Mouse (Mus musculus): Measurements from ENCODE around the gene Ell.

Ell gene

DNA sequence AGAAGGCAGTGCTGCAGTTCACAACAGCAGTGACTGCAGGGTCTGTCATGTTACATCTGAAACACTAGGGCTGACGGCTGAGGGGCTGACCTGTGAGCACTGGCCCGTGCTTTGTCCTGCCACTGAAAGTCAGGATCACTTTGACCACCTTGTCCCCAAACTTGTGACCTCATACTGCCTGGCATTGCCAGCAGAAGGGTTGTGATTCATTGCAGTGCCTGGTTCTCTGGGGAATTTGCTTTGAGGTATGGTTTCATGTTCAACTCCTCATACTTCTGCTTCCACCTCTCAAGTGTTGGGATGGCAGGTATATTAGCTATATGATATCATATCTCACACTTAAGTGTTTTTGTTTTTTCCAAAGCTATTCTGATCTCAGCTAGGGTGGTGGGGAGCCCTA, 3.6 kb upstream of the Ell start:
- no peak for DNase-seq (ENCODE audit: low spot score in 2 of 2)

GRCm38 (mm10) chr8:70538024-70538579, 1.2 kb upstream of the Ell start:
- DNase-seq (ENCODE audit: low spot score in 2 of 2) = peak in 1 of 2 experiments; percentile 37

DNA sequence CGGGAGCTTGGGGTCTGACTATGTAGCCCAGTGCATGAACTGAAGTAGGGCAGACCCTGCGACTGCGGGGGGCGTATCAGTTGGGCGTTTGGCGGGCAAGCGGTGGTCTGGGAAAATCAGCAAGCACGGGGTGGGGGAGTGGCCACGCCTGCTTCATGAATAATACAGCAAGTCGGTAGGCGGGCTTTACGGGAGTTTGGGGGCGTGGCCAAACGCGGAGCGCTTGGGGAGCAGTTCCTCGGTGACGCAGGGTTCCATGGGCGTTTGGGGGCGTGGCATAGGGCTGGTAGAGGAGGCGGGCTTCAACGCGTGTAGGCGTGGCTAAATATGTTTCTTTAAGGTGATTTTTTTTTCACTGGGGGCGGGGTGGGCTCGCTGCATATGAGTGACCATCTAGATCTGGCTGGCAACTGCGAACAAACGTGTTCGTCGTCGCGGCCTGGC, 602 bp upstream of the Ell start:
- peak; percentile 99 to 100 for DNase-seq (ENCODE audit: low spot score in 2 of 2)

- no peak for DNase-seq (ENCODE audit: low spot score in 2 of 2)
These were observed 803 bp downstream of the Ell start for GRCm38 (mm10) chr8:70540013-70540506.

GRCm38 (mm10) chr8:70540507-70541071, 1.3 kb downstream of the Ell start:
- DNase-seq (ENCODE audit: low spot score in 2 of 2) = no peak

- no peak for DNase-seq (ENCODE audit: low spot score in 2 of 2)
These were observed 1.8 kb downstream of the Ell start for GRCm38 (mm10) chr8:70541081-70541480.

DNA sequence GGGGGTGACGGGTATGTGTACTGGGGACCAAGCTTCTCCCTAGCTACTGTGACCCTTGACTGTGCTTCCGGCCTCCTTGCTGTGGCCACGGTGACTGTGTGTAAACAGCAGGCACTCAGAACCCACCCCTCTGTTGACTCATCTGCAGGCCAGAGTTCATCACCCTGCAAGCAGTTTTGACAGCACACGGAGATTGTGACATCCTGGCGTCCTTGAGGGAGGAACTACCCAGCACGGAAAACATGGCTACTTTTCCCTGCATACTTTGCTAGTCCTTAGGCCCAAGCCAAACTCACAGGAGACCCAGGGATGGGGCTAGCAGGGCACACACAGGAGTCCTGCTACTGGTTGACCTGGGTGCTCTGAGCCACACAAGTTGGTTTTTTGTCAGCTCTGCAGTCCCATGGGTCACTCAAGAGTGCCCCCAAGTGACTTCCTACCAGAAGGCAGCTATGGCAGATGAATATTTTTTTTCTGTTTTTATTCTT, 5.0 kb downstream of the Ell start:
- DNase-seq (ENCODE audit: low spot score in 2 of 2) = no peak

DNA sequence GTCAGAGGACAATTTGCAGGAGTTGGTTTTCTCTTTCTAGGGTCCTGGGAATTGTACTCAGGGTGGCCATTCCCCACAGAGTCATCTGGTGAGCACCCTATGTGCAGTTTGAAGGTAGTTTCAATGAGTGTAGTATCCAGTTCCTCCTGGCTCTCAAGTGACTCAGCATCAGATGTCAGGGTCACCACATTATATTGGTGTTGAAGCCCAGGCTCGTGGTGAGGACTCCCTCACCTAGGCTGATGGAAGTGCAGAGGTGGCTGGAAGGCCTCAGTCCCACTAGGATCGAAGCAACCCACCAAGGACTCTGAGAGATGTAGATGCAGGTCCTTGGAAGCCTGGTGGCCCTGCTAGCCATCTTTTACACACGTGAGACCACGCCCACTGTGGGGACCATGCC, 7.2 kb downstream of the Ell start:
- no peak for DNase-seq (ENCODE audit: low spot score in 2 of 2)

- DNase-seq (ENCODE audit: low spot score in 2 of 2) = no peak
These were observed 8.5 kb downstream of the Ell start for GRCm38 (mm10) chr8:70547762-70548161.

DNA sequence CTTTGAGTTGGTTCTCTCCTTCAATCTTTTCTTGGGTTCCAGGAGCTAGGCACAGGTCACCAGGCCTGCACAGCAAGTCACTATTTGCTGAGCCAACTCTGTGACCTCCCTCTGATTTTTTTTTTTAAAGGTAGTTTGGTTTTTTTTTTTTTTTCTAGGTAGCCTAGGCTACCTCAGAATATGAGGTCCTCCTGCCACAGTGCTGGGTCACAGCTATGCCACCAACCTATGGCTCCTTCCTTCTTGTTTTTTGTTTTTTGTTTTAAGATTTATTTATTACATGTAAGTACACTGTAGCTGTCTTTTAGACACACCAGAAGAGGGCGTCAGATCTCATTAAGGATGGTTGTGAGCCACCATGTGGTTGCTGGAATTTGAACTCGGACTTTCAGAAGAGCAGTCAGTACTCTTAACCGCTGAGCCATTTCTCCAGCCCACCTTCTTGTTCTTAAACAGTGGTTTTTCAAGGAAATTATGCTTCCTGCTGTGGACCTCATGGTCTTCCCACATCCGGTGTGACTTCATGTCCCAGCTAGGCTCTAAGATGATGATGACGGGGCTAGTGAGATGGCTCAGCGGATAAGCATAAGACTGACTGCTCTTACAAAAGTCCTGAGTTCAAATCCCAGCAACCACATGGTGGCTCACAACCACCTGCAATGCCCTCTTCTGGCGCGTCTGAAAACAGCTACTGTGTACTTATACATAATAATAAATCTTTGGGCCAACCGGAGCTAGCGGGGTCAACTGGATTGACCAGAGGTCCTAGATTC, 10.3 kb downstream of the Ell start:
- no peak for DNase-seq (ENCODE audit: low spot score in 2 of 2)

DNA sequence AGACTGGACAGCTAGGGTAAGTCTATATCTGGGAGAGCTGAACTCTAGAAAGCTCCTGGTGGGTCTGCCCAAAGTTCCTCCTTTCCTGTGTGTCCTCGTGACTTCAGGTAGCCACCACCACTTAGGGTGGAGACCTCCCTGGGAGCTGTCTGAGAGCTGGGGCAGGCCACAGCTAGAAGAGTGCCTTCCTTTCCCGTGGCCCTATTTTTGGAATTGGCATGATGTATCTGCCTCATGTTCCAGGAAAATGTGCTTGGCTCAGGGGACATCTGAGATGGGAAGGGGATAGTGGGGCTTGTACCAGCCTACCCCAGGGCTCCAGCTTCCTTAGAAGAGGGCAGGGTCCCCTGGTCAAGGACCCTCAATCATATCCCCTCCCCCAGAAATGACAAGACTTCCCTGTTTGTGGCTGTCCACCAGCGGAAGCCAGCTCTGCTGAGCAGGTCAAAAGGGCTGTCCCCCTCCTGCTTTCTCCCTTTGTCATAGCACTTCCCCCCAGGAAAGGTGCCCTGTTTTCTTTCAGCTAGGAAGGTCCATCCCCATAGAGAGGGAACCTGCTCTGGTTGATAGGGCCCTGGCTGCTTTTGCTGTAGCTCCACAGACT, 12.4 kb downstream of the Ell start:
- DNase-seq (ENCODE audit: low spot score in 2 of 2) = no peak

- no peak for DNase-seq (ENCODE audit: low spot score in 2 of 2)
These were observed 13.6 kb downstream of the Ell start for GRCm38 (mm10) chr8:70552836-70553235.

DNA sequence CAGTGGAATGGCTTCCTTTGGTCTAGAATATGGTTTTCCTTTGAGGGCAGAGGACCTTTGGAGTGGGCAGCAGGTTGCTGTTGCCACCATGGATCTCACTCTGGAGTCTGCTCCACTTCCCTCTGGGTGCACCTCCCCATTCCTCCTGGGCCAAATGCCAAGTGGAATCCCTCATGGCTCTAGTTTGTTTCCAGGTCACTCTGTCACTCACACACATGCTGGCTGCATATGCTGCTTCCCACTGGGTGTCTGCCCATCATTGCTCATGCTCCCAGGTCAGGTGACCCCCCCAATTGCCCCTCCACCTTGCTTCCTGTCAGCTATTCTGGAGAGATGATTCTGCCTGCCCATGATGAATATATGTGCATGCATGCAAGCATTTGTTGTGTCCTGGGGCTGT, 14.5 kb downstream of the Ell start:
- peak in 1 of 2 experiments; percentile 21 for DNase-seq (ENCODE audit: low spot score in 2 of 2)

DNA sequence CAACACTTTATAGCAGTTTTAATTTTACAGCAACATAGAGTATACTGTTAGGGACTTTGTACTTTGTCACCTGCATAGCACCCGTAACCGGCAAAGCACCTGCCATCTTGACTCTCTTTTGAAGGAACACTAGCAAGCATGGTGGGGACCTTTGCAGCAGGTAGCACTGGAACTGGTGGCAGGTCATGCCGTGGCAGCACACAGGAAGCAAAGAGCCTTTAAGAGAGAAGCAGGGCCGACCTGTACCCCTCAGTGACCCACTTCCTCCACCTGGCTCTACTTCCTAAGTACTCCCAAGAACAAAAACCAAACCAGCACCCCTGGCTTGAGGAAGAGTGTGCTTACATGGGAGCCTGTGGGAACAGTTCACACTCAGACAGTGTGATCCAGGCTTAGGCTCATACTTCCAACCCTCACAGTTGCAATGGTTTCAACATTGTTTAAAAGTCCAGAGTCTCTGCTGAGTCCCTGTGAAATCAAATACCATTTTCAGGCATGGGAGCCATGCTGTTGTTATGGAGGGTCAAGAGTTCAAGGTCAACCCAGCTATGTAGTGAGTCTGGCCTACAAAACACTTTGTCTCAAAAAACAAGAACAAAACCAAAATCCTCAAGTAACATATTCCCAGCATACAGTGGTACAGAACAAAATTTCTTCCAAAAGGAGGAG, 16.0 kb downstream of the Ell start:
- no peak for DNase-seq (ENCODE audit: low spot score in 2 of 2)

GRCm38 (mm10) chr8:70558334-70558733, 19.1 kb downstream of the Ell start:
- DNase-seq (ENCODE audit: low spot score in 2 of 2) = no peak

DNA sequence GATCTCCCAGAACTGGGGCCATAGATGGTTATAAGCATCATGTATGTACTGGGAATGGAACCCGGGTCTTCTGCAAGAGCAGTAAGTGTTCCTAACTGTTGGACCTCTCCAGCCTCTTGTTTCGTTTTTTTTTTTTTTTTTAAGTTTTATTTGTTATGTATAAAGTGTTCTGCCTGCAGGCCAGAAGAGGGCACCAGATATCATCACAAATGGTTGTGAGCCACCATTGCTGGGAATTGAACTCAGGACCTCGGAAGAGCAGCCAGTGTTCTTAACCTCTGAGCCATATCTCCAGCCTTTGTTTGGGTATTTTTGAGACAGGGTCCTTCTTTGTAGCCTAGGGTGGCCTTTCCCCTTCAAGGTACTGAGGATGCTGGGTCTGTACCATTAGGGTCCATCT, 19.7 kb downstream of the Ell start:
- no peak for DNase-seq (ENCODE audit: low spot score in 2 of 2)

GRCm38 (mm10) chr8:70560096-70560495, 20.8 kb downstream of the Ell start:
- DNase-seq (ENCODE audit: low spot score in 2 of 2) = peak in 1 of 2 experiments; percentile 34

DNA sequence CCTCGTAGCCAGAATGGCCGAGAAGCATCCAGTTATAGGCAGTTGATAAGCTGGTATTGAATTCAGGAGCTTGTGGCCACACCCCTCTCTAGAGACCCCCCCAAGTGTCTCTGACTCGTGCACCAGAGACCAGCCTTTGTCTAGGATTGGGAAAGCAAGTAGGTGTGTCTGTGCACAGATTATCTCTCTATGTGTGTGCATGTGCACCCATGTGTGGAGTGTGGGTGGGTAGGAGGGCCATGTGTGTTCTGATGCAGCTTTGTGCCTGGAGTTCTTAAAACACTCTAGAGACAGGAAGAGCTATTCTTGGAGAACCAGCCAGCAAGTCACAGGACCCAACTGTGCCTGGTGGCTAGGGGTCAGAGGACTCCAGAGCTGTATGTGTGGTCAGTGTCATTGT, 21.3 kb downstream of the Ell start:
- no peak for DNase-seq (ENCODE audit: low spot score in 2 of 2)

DNA sequence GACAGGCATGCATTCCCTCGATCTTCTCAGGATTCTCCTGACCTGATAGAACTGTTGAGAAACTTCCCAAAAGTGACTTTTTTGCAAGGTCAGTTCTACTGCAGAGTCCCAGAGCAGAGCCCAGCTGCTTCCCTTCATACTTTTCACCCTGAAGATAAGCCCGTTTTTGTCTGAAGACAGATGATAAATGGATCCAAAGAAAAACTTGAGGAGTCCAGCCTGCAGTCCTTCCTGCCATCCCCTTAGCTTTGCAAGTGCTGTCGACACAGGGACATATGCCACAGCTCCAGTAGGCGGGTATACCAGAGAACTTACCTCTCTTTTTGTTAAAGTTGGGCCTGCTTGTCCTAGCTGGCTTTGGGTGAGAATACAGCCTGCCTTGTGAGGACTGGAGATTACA, 22.1 kb downstream of the Ell start:
- DNase-seq (ENCODE audit: low spot score in 2 of 2) = no peak

DNA sequence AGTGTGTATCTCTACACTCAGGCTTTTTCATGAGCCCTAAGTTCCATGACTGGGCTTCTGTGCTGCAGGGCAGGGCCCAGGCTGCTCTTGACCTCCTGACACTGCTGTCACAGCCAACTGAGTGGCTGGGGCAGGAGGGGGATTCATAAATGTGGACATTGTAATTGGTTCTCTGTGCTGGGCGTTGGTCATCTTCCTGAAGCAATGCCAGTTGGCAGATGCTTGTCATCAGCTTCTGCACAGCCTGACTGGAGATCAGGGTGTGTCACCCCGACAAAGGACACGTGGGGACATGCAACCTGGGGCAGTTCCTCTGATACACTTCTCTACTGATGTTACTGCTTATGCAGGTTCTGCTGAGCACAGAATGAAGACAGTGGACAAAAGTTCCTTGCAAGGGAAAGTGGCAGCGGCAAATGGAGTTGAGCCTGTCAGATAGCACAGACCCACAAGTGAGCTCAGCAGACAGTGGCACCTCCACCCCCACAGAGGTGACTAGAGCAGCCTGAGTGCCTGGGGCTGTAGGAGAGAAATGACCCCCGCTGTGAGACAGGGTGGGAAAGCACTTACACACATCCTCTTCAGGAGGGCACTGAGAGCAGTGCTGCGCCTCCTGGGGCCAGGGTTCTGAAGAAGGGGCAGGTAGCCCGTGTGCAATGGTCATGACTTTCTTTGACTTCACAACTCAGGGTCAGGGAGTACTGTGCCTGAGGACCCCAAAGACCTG, 22.7 kb downstream of the Ell start:
- no peak for DNase-seq (ENCODE audit: low spot score in 2 of 2)

DNA sequence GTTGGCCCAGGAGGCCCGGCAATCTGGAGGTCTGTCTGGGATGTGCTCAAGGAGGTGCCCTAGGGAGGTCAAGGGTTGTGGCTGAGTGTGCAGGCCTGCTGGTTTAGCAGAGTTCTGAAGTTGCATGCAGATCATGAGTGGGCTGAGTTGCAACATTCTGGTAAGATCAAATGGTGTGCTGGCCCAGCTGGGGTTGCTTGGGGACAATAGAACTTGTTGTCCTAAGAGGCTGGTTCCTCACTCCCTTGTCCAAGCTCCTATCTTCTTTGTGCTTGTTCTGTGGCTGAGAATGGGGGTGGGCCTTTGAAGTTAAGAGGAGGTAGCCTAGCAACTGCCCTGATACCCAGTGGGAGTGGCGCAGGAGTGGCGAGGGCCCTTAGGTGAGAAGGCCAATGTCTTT, 23.5 kb downstream of the Ell start:
- no peak for DNase-seq (ENCODE audit: low spot score in 2 of 2)
